Mouse (Mus musculus): ENCODE results near the gene Capza2.
A peak's percentile ranks its signal among the peaks of the same experiment; 100 is the strongest.

Capza2 gene

GRCm38 (mm10) chr6:17635615-17636284, at the start of gene Capza2:
Gene Capza2 (plus strand): TSS chr6:17636234.
- peak in 1 of 2 experiments; percentile 18 for DNase-seq

DNA sequence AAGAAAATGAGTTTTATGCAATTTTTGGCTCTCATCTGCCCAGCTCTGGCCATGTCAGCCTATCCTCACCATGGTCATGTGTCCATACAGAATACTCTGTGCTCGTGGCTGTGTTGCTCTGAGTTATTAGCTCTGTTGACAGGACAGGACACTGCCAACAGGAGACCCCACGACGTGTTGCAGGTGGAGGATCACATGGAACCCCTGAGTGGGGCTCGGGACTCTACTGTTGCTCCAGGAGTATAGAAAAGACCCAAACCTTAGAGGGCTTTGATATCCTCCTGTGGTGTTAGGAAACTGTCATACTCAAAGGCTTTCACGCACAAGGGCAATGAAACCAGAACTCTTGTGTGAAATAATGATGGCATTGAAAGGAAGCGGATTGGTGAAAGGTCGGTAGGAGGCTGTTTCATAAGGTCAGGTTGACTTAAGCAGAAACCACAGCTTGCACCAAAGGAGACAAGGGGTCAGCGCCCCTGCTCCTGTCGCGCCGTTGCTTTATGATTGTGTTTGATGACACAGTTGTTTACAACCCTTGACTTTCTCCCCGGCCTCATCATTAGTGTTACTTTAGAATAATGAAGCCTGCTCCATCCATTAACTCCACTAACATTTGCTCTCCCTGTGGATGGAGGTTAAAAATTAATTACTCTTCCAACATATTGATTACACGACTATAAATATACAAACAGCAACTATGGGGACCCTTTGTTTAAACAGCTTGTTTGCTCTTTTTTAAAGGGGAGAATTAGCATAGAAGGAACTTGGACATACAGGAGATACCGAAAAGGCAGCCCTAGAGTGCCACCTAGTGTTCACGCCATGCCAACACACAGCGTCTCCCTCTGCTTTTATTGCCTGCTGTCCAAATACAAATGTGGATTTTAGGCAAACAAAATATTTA, 46.7 kb upstream of the Capza2 start:
- peak; percentile 73 to 86 for DNase-seq

GRCm38 (mm10) chr6:17589953-17590627, 45.9 kb upstream of the Capza2 start:
- DNase-seq = no peak

DNA sequence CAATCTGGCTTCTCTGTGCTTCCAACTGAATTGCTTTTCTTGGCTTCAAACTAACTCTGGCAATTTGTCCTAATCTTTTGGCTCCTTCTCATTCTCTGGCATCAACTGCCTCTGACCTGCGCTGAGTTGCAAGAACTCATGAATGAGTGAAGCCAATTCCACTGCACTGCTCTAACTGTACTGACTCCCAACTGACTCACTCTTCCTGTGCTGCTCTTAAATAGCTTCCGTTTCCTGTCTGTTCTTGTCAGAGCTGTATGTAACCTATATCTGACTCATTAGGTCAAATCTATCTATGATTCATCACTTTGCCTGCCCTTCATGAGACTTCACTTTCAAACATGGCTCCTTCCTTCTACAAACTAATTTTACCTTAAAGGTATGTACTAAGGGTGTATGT, 42.1 kb upstream of the Capza2 start:
- no peak for DNase-seq

GRCm38 (mm10) chr6:17595712-17596462, 40.1 kb upstream of the Capza2 start:
- DNase-seq = peak; percentile 33 to 34

- DNase-seq = no peak
These were observed 36.7 kb upstream of the Capza2 start for GRCm38 (mm10) chr6:17599373-17599772.

DNA sequence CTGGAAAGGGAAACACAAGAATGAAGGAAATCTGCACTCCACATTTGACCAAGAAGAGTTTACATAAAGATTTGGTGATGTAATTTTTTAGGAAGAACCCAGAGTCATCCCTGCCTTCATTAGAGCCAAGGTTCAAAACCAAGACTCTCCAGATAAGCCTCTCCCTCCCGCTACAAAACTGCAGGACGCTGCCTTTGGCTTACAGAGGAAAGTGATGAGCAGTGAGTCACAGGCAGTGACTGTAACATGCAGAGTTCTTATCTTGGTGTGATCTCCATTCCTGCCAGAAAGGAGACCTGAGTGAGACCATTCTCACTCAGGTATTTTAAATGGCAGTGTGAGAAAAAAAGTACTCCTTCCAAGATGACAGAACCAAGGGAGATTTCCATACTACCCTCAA, 34.5 kb upstream of the Capza2 start:
- no peak for DNase-seq

- DNase-seq = no peak
These were observed 29.1 kb upstream of the Capza2 start for GRCm38 (mm10) chr6:17606915-17607314.

- DNase-seq = peak in 1 of 2 experiments; percentile 6
These were observed 24.6 kb upstream of the Capza2 start for GRCm38 (mm10) chr6:17611352-17612010.

DNA sequence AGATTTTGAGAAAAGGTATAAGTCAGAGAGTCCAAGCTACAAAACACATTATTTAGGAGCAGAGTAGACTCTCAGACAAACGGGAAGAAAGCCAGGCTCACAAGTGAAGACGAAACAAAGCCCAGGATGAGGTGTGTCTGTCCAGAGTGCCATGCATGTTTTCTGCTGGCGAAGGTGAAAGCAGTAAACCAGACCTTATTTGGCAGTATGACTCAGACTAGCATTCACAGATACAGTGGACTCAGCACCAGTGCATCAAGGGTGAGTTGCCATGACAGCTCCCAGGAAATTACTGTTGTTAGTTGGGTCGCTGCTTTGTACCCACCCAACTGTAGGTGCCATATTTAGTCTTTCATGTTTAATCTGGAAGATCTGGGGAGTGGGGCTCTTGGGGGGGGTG, 23.4 kb upstream of the Capza2 start:
- no peak for DNase-seq

DNA sequence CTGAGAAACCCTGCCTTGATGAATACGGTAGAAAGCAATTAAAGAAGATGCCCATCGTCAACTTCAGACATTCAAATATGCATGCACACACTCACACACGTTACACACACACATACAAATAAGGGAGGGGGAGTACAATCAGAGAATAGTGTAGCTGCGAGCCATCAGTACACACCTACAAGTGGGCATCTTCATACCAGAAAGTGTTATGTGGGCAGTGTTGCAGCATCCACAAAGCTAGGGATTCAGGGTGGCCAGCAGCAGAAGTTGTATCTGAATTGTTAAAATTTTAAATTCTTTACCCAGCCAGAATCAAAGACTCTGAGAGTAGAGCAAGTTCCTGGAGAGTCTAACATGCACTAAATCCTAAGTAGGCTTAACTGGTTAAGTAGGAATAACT, 15.2 kb upstream of the Capza2 start:
- no peak for DNase-seq

DNA sequence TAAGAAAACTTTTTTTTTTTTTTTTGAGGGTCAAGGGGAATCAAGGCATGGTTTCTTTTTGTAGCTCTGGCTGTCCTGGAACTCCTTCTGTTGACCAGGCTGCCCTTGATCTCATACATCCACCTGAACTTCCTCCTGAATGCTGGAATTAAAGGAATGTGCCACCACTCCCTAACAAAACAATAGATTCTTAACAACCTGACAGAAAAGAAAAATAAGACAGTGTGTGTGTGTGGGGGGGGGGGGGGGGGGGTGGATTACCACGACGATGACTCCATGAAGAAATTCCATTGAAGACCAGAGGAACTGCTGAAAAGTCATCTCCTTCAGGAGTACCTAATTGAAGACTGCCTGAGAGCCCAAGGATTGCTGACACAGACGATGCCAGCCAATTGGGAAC, 14.6 kb upstream of the Capza2 start:
- no peak for DNase-seq

DNA sequence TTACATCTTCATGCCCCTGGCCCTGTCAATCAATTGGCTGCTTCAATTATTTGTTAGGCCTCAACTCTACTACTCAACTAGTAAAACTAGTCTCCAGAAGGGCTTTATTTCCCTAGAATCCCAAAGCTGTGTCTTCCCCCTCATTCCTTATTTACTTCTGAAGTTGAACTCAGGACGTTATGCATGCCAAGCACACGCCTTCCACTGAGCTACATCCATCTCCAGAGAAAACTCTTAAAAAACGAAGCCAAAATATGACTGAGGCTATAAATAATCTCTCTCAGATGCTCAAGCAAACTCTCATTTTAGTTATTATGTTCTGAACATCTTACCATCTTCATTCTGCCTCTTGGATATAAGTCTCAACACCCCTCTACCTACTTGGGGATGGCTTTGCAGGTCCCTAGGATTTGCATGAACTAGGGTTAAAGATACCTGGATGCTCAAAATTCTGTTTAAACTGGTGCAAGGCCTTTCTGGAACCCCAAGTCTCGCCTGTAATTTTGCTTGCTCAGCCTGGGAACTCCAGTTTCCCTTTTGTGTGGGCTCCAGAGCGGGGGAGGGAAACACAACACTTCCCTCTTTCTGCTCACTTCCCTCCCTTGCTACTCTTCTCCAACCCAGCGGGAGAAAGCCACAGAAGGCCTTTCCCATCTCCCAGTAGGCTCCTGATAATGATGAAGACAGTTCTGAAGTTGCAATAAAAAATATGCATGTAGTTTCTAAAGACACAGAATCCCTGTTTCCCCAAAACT, 7.2 kb upstream of the Capza2 start:
- peak in 1 of 2 experiments; percentile 30 for DNase-seq

DNA sequence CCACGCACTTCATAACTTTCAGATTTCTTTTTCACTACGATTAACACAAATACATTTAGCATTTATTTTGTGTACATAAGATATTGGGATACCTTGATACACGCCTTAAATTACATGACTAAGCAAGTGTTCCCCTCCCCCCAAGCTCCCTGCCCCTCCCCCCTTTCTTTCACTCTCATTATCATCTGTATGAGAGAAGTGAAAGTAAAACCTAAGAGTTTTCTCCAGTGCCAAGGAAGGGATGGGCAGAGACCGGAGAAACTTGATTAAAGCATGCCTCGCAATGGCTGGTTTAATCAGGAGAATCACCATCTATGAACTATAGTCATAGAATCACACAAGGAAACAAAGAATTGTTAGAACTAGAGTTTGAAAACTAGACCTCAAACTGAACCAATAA, 6.3 kb upstream of the Capza2 start:
- DNase-seq = no peak

GRCm38 (mm10) chr6:17631611-17632010, 4.4 kb upstream of the Capza2 start:
- DNase-seq = no peak

DNA sequence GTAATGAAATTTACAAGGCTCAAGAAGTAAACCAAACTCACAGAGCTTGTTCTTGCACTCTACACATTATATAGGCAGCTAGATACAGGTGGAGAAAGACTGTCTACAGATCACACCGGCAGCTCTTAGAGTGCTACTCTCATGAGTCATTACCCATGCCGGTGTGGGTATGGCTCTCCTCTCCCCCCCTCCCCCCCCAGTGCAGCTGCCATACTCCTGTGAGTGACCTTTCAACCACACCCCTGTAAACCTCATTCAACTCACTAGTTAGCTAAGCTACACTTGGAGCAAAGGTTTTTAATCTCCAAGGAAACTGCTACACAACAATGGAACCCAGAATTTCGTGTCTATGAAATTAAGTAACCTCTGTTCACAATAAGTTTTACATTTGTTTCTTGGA, 2.2 kb upstream of the Capza2 start:
- no peak for DNase-seq

DNA sequence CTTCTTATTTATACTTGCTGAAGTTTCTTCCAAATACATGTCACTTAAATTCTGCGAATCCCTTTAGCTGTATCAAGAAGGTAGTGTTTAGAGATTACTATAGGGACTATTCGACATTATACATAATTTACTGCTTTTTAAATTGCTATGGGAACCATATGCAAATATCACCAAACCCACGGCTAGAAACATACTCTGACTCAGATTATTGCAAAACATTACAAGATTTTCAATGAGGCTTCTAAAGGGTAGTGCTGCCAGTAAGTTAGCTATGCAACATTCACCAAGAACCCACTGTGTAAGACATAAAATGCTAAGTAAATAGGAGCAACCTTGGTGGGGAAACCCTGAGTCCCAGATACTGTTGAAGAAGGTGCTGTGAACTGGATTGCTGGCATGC, 1.0 kb upstream of the Capza2 start:
- no peak for DNase-seq

DNA sequence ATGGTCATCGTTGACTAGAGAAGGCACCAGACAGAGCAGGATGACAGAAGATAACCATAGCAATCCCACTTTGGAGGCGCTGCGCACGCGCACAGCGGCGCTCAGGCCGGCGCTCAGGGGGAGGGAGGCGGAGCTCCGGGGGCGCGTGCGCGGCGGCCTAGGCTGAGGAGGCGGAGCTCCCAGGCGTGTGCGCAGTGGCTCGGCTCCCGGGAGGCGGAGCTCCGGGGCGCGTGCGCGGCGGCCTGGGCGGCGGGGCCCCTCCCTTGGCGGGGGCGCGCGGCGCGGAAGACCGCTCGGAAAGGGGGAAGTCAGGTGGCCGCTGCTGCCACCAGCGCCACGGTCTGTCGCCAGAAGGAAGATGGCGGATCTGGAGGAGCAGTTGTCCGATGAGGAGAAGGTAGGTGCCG, 733 bp downstream of the Capza2 start:
- DNase-seq = peak; percentile 97 to 98

DNA sequence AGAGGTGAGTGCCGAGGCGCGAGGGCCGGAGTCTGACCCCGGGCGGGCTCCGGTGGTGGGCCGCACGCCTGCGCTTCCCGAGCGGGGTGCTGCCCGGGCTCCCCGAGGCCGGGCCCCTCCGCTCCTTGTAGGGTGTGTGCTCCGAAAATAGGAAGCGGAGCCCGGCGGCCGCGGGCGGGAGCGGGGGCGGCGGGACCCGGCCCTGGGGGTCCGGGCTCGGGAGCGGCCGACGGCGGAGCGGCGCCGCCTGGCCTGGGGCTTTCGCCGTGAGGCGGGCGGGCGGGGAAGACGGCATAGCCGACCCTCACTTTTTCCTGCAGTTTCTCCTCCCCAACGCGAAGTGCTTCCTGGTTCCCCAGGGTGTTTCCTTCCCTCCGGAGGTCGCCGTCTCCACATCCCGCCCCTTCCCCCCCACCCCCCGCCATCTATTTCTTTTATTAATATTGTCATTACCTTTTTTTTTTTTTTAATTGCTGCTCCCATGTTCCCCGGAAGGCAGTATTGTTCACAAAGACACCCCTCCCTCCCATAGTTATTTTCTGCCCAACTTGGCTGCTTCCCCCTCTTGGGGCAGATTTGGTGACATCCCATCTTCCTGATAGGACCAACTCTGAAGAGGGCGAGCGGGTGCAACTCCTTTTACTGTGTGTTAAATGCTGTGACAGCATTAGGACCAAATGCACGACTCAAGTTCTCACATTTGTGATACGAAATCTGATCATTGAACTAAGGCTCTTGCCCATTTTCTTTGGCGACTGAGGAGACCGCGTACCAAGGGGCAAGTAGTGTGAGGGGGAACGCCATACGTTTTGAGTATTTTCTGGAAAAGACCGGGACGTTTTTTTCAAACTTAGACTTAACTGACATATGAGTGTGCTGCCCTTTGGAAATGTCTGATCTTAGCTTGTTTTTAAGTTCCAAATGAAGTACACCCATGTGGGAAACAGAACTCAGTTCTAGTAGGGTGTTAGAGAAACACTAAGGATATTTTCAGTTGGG, 1.5 kb downstream of the Capza2 start:
- no peak for DNase-seq

GRCm38 (mm10) chr6:17640031-17640430, 4.0 kb downstream of the Capza2 start:
- DNase-seq = no peak

Measured in lung, postnatal 4 days (tissue).